Mouse (Mus musculus): Measurements from ENCODE around the gene Ephb2.

DNA sequence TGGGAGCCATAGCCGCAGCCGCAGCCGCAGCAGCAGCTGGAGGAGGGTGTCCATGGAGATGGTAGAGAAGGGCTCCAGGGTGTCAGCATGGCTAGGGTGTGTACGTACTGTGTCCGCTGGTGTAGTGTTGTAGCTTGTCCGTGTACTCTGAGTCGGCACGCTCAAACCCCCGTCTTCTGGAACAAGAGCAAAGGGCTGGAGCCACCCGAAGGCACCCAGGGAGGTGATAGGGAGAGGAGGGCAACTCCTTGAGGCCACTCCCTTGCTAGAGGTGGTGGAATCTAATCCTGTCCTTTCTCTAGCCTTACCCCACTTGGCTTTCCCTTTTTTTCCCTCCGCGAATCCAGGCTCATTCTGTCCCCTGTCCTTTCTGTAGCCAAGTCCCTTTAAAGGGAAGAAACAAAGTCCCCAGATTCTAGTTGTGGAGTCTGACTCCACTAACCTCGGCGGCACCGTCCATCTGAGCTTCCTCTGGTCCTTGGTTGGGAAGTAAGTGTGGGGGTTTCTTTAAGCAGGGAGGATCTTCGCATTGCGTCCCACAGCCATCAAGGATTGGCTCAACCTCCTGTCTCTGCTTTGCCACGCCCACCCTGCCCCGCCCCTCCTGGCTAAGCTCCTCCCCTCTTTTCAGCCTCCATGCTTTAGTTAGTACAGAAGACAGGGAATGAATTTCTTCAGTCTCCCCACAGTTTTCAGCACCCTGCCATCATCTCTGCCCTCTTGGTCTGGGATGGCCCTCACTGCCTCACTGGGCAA lies 163.3 kb downstream of the Ephb2 start:
- no peak for TF ChIP-seq GATA1 (IDR thresholded peaks at IDR 0.05; ENCODE audit: borderline replicate concordance, low read length)
- no peak for TF ChIP-seq CTCF (IDR thresholded peaks at IDR 0.05; ENCODE audit: low read depth, low read length)
- no peak for TF ChIP-seq GATA2 (IDR thresholded peaks at IDR 0.05; ENCODE audit: borderline replicate concordance, low read depth, low read length)
- TF ChIP-seq POLR2AphosphoS5 (IDR thresholded peaks at IDR 0.05; ENCODE audit: insufficient replicate concordance, low read depth, low read length) = no peak
- TF ChIP-seq TAL1 (conservative IDR thresholded peaks at IDR 0.05; ENCODE audit: low read depth, low read length) = no peak
